Mouse (Mus musculus) kidney, embryonic 16.5 days (tissue): ENCODE results near the gene Perm1. TPM values are rescaled to one million over a fixed set of nuclear protein-coding genes. Genes with fewer than 3 reads are reported as not detected.
A peak's percentile ranks its signal among the peaks of the same experiment; 100 is the strongest.

Experiments used
- ATAC-seq: fragments of 200-750 bp; cut with Nextera tagmentation; 2 replicates; pipeline ENCODE4 v1.8.0; 2017; ENCODE audit warnings: moderate TSS enrichment; ENCODE audit not compliant: low FRiP score, low TSS enrichment
- H3K27ac ChIP-seq: fragments of 300-500 bp; sonication (generic); 2 replicates; pipeline ENCODE4 v1.5.1; 2014; ENCODE audit warnings: low read length
- H3K27me3 ChIP-seq: fragments of 300-500 bp; sonication (generic); 2 replicates; pipeline ENCODE4 v1.6.1; 2014; ENCODE audit warnings: low read length, control low read depth, mixed read lengths; ENCODE audit not compliant: insufficient read depth
- H3K36me3 ChIP-seq: fragments of 300-500 bp; sonication (generic); 2 replicates; pipeline ENCODE4 v1.6.1; 2014; ENCODE audit warnings: low read length, control low read depth, mixed read lengths; ENCODE audit not compliant: insufficient read depth
- H3K4me1 ChIP-seq: fragments of 300-500 bp; sonication (generic); 2 replicates; pipeline ENCODE4 v1.6.1; 2014; ENCODE audit warnings: low read length, control low read depth, mixed read lengths; ENCODE audit not compliant: insufficient read depth
- H3K4me2 ChIP-seq: fragments of 300-500 bp; sonication (generic); replicated peaks from 2 replicates; pipeline ENCODE4 v1.6.1; 2014; ENCODE audit warnings: low read depth, low read length
- H3K4me3 ChIP-seq: fragments of 300-500 bp; sonication (generic); 2 replicates; pipeline ENCODE4 v1.5.1; 2014; ENCODE audit warnings: mild to moderate bottlenecking, low read length
- H3K9ac ChIP-seq: fragments of 300-500 bp; sonication (generic); replicated peaks from 2 replicates; pipeline ENCODE4 v1.6.1; 2014; ENCODE audit warnings: low read length
- H3K9me3 ChIP-seq: fragments of 300-500 bp; sonication (generic); 2 replicates; pipeline ENCODE4 v1.6.1; 2016; ENCODE audit warnings: low read length, control low read depth
- WGBS: fragments of 180-500 bp; shearing (Covaris S2); extraction: QIAGEN DNeasy Blood & Tissue Kit; methylation state at CpG from one replicate; pipeline ENCODE4 v1.1.7; 2014; 5-methylcytosine and 5-hydroxymethylcytosine counted together
- polyA plus RNA-seq: library from polyadenylated mRNA; unstranded; fragments of >200 nt; fragmentation: Nextera tagmentation; extraction: Ambion mirVana; gene quantifications from 2 replicates; pipeline ENCODE4 v1.2.1, GENCODE M21; 2015

Perm1 gene
- polyA plus RNA-seq, 1 experiment from 2014 or later: 0.70 TPM

GRCm38 (mm10) chr4:156197131-156197828, 18.4 kb upstream of the Perm1 start, which contains the start of gene Agrn:
TSS of gene Agrn (minus strand) at chr4:156197488.
- Histone ChIP-seq H3K4me3 (peak within 1 kb of the TSS; percentile 91), H3K9me3 (no peaks in the 10 kb centered on the region), H3K9ac (peak within 1 kb of the TSS; percentile 95), H3K36me3 (no peaks in the 10 kb centered on the region; the same call in 1 of the 2 replicates), H3K27ac (peak within 1 kb of the TSS; percentile 95), H3K4me2 (peak within 1 kb of the TSS; percentile 95), H3K4me1 (peaks cover 44% of the 10 kb centered on the region), H3K27me3 (no peaks in the 10 kb centered on the region)
- ATAC-seq: peak; percentile 80
- WGBS: under 1% methylated on average over 48 of the region's 88 CpGs

- Histone ChIP-seq H3K36me3 (no peaks in the 10 kb centered on the region; the same call in 1 of the 2 replicates), H3K27me3 (0 out of 2 replicates have a peak, but pooled peaks cover 4% of the 10 kb centered on the region), H3K9me3 (no peaks in the 10 kb centered on the region), H3K4me3 (peak overlapping the region; percentile 55), H3K27ac (peak overlapping the region; percentile 95), H3K4me2 (peak overlapping the region; percentile 54), H3K9ac (peak overlapping the region; percentile 75), H3K4me1 (peaks cover 44% of the 10 kb centered on the region)
- under 1% methylated on average over 26 of the region's 26 CpGs for WGBS
- peak; percentile 94 for ATAC-seq
These were observed 17.9 kb upstream of the Perm1 start for GRCm38 (mm10) chr4:156197829-156198205.

DNA sequence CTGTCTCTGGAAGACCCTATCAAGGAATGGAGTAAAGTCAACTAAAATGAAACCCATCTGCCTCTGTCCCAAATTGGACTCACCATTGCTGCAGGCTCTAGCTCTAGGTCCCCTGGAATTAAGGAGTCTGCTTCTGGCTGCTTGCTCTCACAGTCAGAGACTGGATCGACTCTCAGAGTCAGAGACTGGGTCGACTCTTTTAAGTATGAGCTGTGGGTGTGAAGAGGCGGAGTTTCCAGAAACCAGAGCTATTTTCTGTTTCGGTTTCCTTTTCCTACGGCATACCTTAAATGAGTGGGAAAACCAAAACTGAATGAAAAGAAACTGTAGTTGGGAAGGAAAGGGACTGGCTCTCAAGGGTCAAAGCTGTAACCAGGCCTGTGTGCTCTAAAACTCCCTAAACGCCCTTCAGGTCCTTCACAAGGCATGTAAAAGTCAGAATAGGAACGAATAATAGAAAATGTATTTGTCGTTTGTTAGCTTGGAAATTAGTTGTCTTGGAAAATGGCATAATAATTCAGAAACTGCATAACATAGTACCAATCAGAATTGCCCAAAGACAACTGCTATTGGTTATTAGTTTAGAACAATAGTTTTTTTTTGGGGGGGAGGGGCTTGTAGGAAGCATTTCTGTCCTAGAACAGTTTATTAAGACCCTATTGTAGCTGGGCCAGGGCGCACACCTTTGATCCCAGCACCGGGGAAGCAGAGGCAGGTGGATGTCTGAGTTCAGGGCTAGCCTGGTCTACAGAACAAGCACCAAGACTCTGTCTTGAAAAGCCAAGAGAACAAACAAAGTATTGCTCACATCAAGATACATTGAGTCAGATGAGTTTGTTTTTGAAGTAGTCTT, 14.8 kb upstream of the Perm1 start, which contains the start of gene Isg15:
Isg15 (minus strand) TSS at position 196 of the 853 bp plus-strand sequence.
- Histone ChIP-seq H3K27me3 (peaks cover 9% of the 10 kb centered on the region; the same call in 1 of the 2 replicates), H3K36me3 (no peaks in the 10 kb centered on the region), H3K27ac (no peak within 1 kb of the TSS; the same call in 1 of the 2 replicates), H3K9me3 (no peaks in the 10 kb centered on the region), H3K4me3 (no peak within 1 kb of the TSS), H3K4me1 (peaks cover 27% of the 10 kb centered on the region), H3K4me2 (0 out of 2 replicates have a peak within 1 kb of the TSS, but pooled peaks have one; percentile 19), H3K9ac (no peak within 1 kb of the TSS)
- no peak for ATAC-seq
- 57% methylated on average over 10 of the region's 10 CpGs for WGBS

DNA sequence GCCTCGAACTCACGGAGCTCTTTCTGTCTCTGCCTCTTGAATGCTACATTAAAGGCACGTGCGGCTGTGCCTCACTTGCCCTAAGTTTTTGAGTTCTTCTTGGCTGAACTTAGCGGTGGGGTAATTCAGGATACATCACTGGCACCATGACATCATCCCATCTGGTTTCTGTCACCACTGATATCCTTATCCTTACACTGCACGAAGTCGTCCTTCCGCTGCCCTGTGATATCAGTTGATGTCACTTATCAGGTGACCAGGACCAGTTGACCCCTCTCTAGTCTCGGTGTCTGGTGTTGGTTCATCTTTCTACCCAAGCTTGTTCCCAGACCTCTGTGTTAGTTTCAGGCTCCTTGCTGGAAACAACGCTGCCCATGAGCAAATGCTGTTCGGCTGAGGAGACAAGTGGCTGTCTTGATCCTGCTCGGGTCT, 13.2 kb upstream of the Perm1 start:
- Histone ChIP-seq H3K4me3 (peak overlapping the region; percentile 70), H3K4me1 (peaks cover 21% of the 10 kb centered on the region), H3K9me3 (no peaks in the 10 kb centered on the region), H3K4me2 (peak overlapping the region; percentile 96), H3K27ac (peak overlapping the region; percentile 59), H3K27me3 (peaks cover 9% of the 10 kb centered on the region; the same call in 1 of the 2 replicates), H3K9ac (peak overlapping the region; percentile 77), H3K36me3 (no peaks in the 10 kb centered on the region)
- no peak for ATAC-seq
- 39% methylated on average over 12 of the region's 12 CpGs for WGBS

DNA sequence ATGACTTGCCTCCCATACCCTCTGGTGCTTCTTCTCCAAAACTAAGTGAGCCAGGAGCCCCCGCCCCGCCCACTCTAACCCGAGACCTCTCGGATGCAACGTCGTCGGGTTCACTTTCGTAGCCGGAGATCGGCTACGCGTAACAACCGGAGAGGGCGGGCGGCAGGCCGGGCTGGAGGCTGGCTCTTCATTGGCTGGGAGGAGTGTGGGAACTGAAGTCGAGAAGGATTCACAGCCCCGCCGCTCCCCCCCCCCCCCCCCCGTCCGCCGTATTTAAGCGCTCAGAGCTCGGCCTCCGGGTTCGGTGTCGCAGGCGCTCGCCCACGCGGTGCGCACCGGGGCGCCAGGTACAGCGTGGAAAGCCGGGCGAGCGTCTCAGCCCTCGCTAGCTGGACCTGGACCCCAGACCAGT, 12.7 kb upstream of the Perm1 start, which contains the start of gene AW011738:
AW011738 (plus strand) TSS at position 304 of the 412 bp plus-strand sequence.
- peaks cover 9% of the 10 kb centered on the region; the same call in 1 of the 2 replicates for H3K27me3 ChIP-seq
- peak; percentile 80 for ATAC-seq

GRCm38 (mm10) chr4:156203413-156204131, 12.1 kb upstream of the Perm1 start:
- Histone ChIP-seq H3K9me3 (peaks cover 1% of the 10 kb centered on the region; the same call in 1 of the 2 replicates), H3K4me2 (peak overlapping the region; percentile 96), H3K4me3 (peak overlapping the region; percentile 70), H3K4me1 (peaks cover 18% of the 10 kb centered on the region), H3K27me3 (peaks cover 9% of the 10 kb centered on the region; the same call in 1 of the 2 replicates), H3K27ac (peak overlapping the region; percentile 68), H3K36me3 (no peaks in the 10 kb centered on the region; the same call in 1 of the 2 replicates), H3K9ac (peak overlapping the region; percentile 77)
- ATAC-seq: peak; percentile 49
- WGBS: under 1% methylated on average over 49 of the region's 49 CpGs

More for the DNA sequence above, 12.7 kb upstream of the Perm1 start, which contains the start of gene AW011738:
- H3K27ac ChIP-seq: peak within 1 kb of the TSS; percentile 68
- peaks cover 21% of the 10 kb centered on the region for H3K4me1 ChIP-seq
- H3K4me3 ChIP-seq: peak within 1 kb of the TSS; percentile 70
- under 1% methylated on average over 30 of the region's 39 CpGs for WGBS
- H3K4me2 ChIP-seq: peak within 1 kb of the TSS; percentile 96
- H3K9me3 ChIP-seq: no peaks in the 10 kb centered on the region
- peak within 1 kb of the TSS; percentile 77 for H3K9ac ChIP-seq
- no peaks in the 10 kb centered on the region for H3K36me3 ChIP-seq

- H3K4me3 ChIP-seq: no peak overlapping the region
- H3K4me1 ChIP-seq: peaks cover 11% of the 10 kb centered on the region
- H3K27ac ChIP-seq: no peak overlapping the region
- 85% methylated on average over 4 of the region's 4 CpGs for WGBS
- no peaks in the 10 kb centered on the region; the same call in 1 of the 2 replicates for H3K36me3 ChIP-seq
- H3K9ac ChIP-seq: no peak overlapping the region
- H3K4me2 ChIP-seq: no peak overlapping the region
- no peak for ATAC-seq
- peaks cover 5% of the 10 kb centered on the region; the same call in 1 of the 2 replicates for H3K27me3 ChIP-seq
- H3K9me3 ChIP-seq: peaks cover 4% of the 10 kb centered on the region; the same call in 1 of the 2 replicates
These were observed 6.8 kb upstream of the Perm1 start for GRCm38 (mm10) chr4:156208872-156209271.

- H3K36me3 ChIP-seq: no peaks in the 10 kb centered on the region; the same call in 1 of the 2 replicates
- H3K4me1 ChIP-seq: no peaks in the 10 kb centered on the region
- H3K9me3 ChIP-seq: peaks cover 4% of the 10 kb centered on the region; the same call in 1 of the 2 replicates
- no peak overlapping the region for H3K4me3 ChIP-seq
- 0 out of 2 replicates have a peak, but pooled peaks cover 2% of the 10 kb centered on the region for H3K27me3 ChIP-seq
- no peak overlapping the region for H3K9ac ChIP-seq
- ATAC-seq: no peak
- 68% methylated on average over 13 of the region's 13 CpGs for WGBS
- no peak overlapping the region for H3K27ac ChIP-seq
- H3K4me2 ChIP-seq: no peak overlapping the region
These were observed 5.6 kb upstream of the Perm1 start for GRCm38 (mm10) chr4:156209963-156210635.
